Mouse (Mus musculus) liver, postnatal 0 days (tissue): ENCODE measurements around the gene Wdr20.

Experiments used
- CTCF ChIP-seq: sonication (generic); IDR thresholded peaks from 2 replicates; pipeline ENCODE4 v1.5.1; 2016; ENCODE audit warnings: antibody characterized with exemption, low read depth
- EP300 ChIP-seq: IDR thresholded peaks from 2 replicates; pipeline ENCODE4 v1.6.1; 2016; ENCODE audit warnings: antibody characterized with exemption, low read depth, mild to moderate bottlenecking

GRCm38 (mm10) chr12:110762321-110762720 lies 24.6 kb downstream of the Wdr20 start:
- TF ChIP-seq CTCF: no peak
- no peak for TF ChIP-seq EP300
